Mouse (Mus musculus) urinary bladder, postnatal 25 days (tissue): ENCODE data around the gene Bach2.

ENCODE experiments used
- DNase-seq: peaks from one replicate; pipeline ENCODE4 v3.0.0; 2022; ENCODE audit warnings: low spot score

Bach2 gene

GRCm38 (mm10) chr4:32529443-32529995, 290.9 kb downstream of the Bach2 start:
- no peak for DNase-seq

GRCm38 (mm10) chr4:32530421-32530920, 291.9 kb downstream of the Bach2 start:
- no peak for DNase-seq

GRCm38 (mm10) chr4:32530921-32531846, 292.6 kb downstream of the Bach2 start:
- DNase-seq: no peak

- no peak for DNase-seq
Measured at GRCm38 (mm10) chr4:32532079-32532478, 293.5 kb downstream of the Bach2 start.

- no peak for DNase-seq
Measured at GRCm38 (mm10) chr4:32533735-32534134, 295.1 kb downstream of the Bach2 start.

GRCm38 (mm10) chr4:32535626-32536025, 297.0 kb downstream of the Bach2 start:
- DNase-seq: no peak

- no peak for DNase-seq
Measured at GRCm38 (mm10) chr4:32536870-32537508, 298.4 kb downstream of the Bach2 start.

- DNase-seq: peak; percentile 62
Measured at GRCm38 (mm10) chr4:32538088-32538487, 299.5 kb downstream of the Bach2 start.

GRCm38 (mm10) chr4:32538488-32538887, 299.9 kb downstream of the Bach2 start:
- no peak for DNase-seq

GRCm38 (mm10) chr4:32538987-32539386, 300.4 kb downstream of the Bach2 start:
- no peak for DNase-seq

- DNase-seq: no peak
Measured at GRCm38 (mm10) chr4:32544821-32545545, 306.4 kb downstream of the Bach2 start.

- DNase-seq: no peak
Measured at GRCm38 (mm10) chr4:32545548-32545947, 306.9 kb downstream of the Bach2 start.

- DNase-seq: no peak
Measured at GRCm38 (mm10) chr4:32549150-32549549, 310.5 kb downstream of the Bach2 start.

- DNase-seq: no peak
Measured at GRCm38 (mm10) chr4:32551337-32551736, 312.7 kb downstream of the Bach2 start.

GRCm38 (mm10) chr4:32555506-32555905, 316.9 kb downstream of the Bach2 start:
- DNase-seq: no peak

- no peak for DNase-seq
Measured at GRCm38 (mm10) chr4:32560246-32560645, 321.6 kb downstream of the Bach2 start.

GRCm38 (mm10) chr4:32560724-32561554, 322.3 kb downstream of the Bach2 start:
- no peak for DNase-seq

- DNase-seq: no peak
Measured at GRCm38 (mm10) chr4:32561555-32562095, 323.0 kb downstream of the Bach2 start.

- no peak for DNase-seq
Measured at GRCm38 (mm10) chr4:32562319-32563115, 323.9 kb downstream of the Bach2 start.

GRCm38 (mm10) chr4:32564416-32564815, 325.8 kb downstream of the Bach2 start:
- DNase-seq: no peak
